Mouse (Mus musculus) bone marrow, adult 2 months (tissue): ENCODE results near the gene Acvrl1.

ENCODE experiments used
- CTCF ChIP-seq: fragments of 200-500 bp; IDR thresholded peaks from 2 replicates; pipeline ENCODE4 v1.5.1; 2011; ENCODE audit warnings: low read length, control low read depth; ENCODE audit not compliant: control insufficient read depth, insufficient read depth
- POLR2A ChIP-seq: fragments of 200-500 bp; IDR thresholded peaks from 2 replicates; pipeline ENCODE4 v1.6.1; 2011; ENCODE audit warnings: low read depth, mild to moderate bottlenecking, control low read depth, low read length, borderline replicate concordance; ENCODE audit not compliant: control insufficient read depth

DNA sequence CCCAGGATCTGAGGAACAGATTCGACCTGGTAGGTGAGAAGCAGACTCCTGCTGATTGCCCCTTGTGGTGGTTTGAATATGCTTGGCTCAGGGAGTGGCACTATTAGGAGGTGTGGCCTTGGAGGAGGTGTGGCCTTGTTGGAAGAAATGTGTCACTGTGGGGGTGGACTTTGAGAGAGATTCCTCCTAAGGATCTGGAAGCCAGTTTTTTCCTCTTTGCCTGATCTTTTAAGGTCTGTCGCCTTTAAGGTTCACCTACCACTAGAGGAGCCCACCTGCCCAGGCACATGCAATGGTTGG is 6.1 kb upstream of the Acvrl1 start:
- TF ChIP-seq CTCF (no peak), POLR2A (no peak)
